Mouse (Mus musculus) liver, postnatal 0 days (tissue): ENCODE results near the gene Dscam.

Experiments used
- CTCF ChIP-seq: sonication (generic); IDR thresholded peaks from 2 replicates; pipeline ENCODE4 v1.5.1; 2016; ENCODE audit warnings: antibody characterized with exemption, low read depth
- EP300 ChIP-seq: IDR thresholded peaks from 2 replicates; pipeline ENCODE4 v1.6.1; 2016; ENCODE audit warnings: antibody characterized with exemption, low read depth, mild to moderate bottlenecking

GRCm38 (mm10) chr16:97018304-97018703, 152.2 kb downstream of the Dscam start:
- TF ChIP-seq CTCF: no peak
- no peak for TF ChIP-seq EP300
